Mouse (Mus musculus): ENCODE measurements around the gene Ptms. TPM values are rescaled to one million over a fixed set of nuclear protein-coding genes. Genes with fewer than 3 reads are reported as not detected.

The Ptms gene
- total RNA-seq, 2 experiments from 2014 or later, result 954 to 1,041 TPM

- intact Hi-C loops (cut with DNase I), result loop anchor here (1.0 to 5.0 kb wide), 4 partner anchors 13 to 76 kb away; partner anchors contain the start of genes P3h3 and Zfp384
- DNase-seq (ENCODE audit: low spot score in 2 of 2), result peak; percentile 54 to 70
Observed at GRCm38 (mm10) chr6:124931525-124932313, 11.8 kb upstream of the Ptms start.

GRCm38 (mm10) chr6:124930754-124931524 is 11.0 kb upstream of the Ptms start, which contains the start of gene Mlf2:
Gene Mlf2 (plus strand): TSS chr6:124931386.
- intact Hi-C loops (cut with DNase I), result loop anchor here (1.0 to 5.0 kb wide), 5 partner anchors 13 to 76 kb away; partner anchors contain the start of genes P3h3 and Zfp384
- peak; percentile 97 to 99 for DNase-seq (ENCODE audit: low spot score in 2 of 2)

- peak in 1 of 2 experiments; percentile 26 for DNase-seq (ENCODE audit: low spot score in 2 of 2)
- intact Hi-C loops (cut with DNase I), result loop anchor here (1.0 to 5.0 kb wide), 2 partner anchors 26 to 77 kb away; partner anchors contain the start of gene Zfp384
Observed at GRCm38 (mm10) chr6:124930231-124930630, 10.3 kb upstream of the Ptms start.

- DNase-seq (ENCODE audit: low spot score in 2 of 2), result no peak
- intact Hi-C loops (cut with DNase I), result no loop called here
Observed at GRCm38 (mm10) chr6:124925941-124926340, 6.0 kb upstream of the Ptms start.

- no peak for DNase-seq (ENCODE audit: low spot score in 2 of 2)
- intact Hi-C loops (cut with DNase I), result no loop called here
Observed at GRCm38 (mm10) chr6:124925173-124925793, 5.4 kb upstream of the Ptms start.

- no peak for DNase-seq (ENCODE audit: low spot score in 2 of 2)
- intact Hi-C loops (cut with DNase I), result no loop called here
Observed at GRCm38 (mm10) chr6:124921539-124921938, 1.6 kb upstream of the Ptms start.

GRCm38 (mm10) chr6:124920318-124921085 is 599 bp upstream of the Ptms start:
- intact Hi-C loops (cut with DNase I), result no loop called here
- no peak for DNase-seq (ENCODE audit: low spot score in 2 of 2)

- peak in 1 of 2 experiments; percentile 31 for DNase-seq (ENCODE audit: low spot score in 2 of 2)
- intact Hi-C loops (cut with DNase I), result loop anchor here (1.0 to 5.0 kb wide), 5 partner anchors 12 to 178 kb away; partner anchors contain the start of genes Chd4, Mlf2, P3h3 and Zfp384
Observed at GRCm38 (mm10) chr6:124918890-124919627, 844 bp downstream of the Ptms start.

GRCm38 (mm10) chr6:124918331-124918690 is 1.6 kb downstream of the Ptms start:
- no peak for DNase-seq (ENCODE audit: low spot score in 2 of 2)
- intact Hi-C loops (cut with DNase I), result loop anchor here (1.0 to 5.0 kb wide), 5 partner anchors 13 to 179 kb away; partner anchors contain the start of genes Chd4, Mlf2, P3h3 and Zfp384

GRCm38 (mm10) chr6:124917518-124918330 is 2.2 kb downstream of the Ptms start:
- peak; percentile 86 to 97 for DNase-seq (ENCODE audit: low spot score in 2 of 2)
- intact Hi-C loops (cut with DNase I), result loop anchor here (1.0 to 5.0 kb wide), 6 partner anchors 13 to 180 kb away; partner anchors contain the start of genes Chd4, Mlf2, P3h3 and Zfp384

- intact Hi-C loops (cut with DNase I), result loop anchor here (1.0 to 5.0 kb wide), 3 partner anchors 57 to 180 kb away; partner anchors contain the start of genes Chd4 and Zfp384
- peak; percentile 88 to 93 for DNase-seq (ENCODE audit: low spot score in 2 of 2)
Observed at GRCm38 (mm10) chr6:124916695-124917517, 3.0 kb downstream of the Ptms start.

- intact Hi-C loops (cut with DNase I), result loop anchor here (5.0 kb wide), 2 partner anchors 91 to 181 kb away; partner anchors contain the start of genes Chd4 and Zfp384
- peak; percentile 81 to 87 for DNase-seq (ENCODE audit: low spot score in 2 of 2)
Observed at GRCm38 (mm10) chr6:124915942-124916694, 3.8 kb downstream of the Ptms start.

- peak; percentile 45 for DNase-seq (ENCODE audit: low spot score in 2 of 2)
Observed at GRCm38 (mm10) chr6:124915160-124915941, 4.6 kb downstream of the Ptms start.

GRCm38 (mm10) chr6:124914511-124914910 is 5.4 kb downstream of the Ptms start:
- no peak for DNase-seq (ENCODE audit: low spot score in 2 of 2)
- intact Hi-C loops (cut with DNase I), result no loop called here

More at GRCm38 (mm10) chr6:124915160-124915941, 4.6 kb downstream of the Ptms start:
- intact Hi-C loops (cut with DNase I), result loop anchor here (5.0 kb wide), 2 partner anchors 92 to 182 kb away; partner anchors contain the start of genes Chd4 and Zfp384

Measured in left cerebral cortex, postnatal 25 days (tissue).